Mouse (Mus musculus): ENCODE data around the gene Ybx1.
A peak's percentile ranks its signal among the peaks of the same experiment; 100 is the strongest.

DNA sequence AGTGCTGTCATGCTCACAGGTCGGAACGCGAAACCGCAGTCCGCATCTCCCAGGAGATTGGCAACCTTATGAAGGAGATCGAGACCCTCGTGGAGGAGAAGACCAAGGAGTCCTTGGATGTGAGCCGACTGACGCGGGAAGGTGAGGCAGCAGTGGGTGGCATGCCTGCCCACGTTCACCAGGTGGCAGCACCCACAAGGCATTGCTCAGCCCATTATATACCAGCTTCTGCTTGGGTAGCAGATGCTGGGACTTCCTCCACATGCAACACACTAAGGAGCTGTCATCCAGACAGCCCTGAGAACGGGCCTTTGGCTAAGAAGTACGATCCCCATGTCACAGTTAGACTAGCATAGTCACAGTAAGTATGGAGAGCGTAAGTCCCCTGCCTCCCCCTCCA is 52.7 kb downstream of the Ybx1 start:
- TF ChIP-seq CTCF (IDR thresholded peaks at IDR 0.05) (peak; percentile 65), EP300 (IDR thresholded peaks at IDR 0.05) (no peak)

All from lung, postnatal 0 days (tissue).